Mouse (Mus musculus): ENCODE data around the gene Retreg1. TPM values are rescaled to one million over a fixed set of nuclear protein-coding genes. Genes with fewer than 3 reads are reported as not detected.

Gene Retreg1
- total and polyA plus RNA-seq, 2 experiments from 2014 or later = 19.1 to 38.1 TPM

- ATAC-seq = no peak
- Histone ChIP-seq H3K4me2 (ENCODE audit: low read depth) (no peak overlapping the region), H3K27me3 (ENCODE audit: insufficient read depth, low read length) (no peaks in the 10 kb centered on the region), H3K9ac (no peak overlapping the region), H3K4me1 (ENCODE audit: insufficient read depth) (no peaks in the 10 kb centered on the region), H3K27ac (ENCODE audit: low read depth, low read length) (no peak overlapping the region), H3K36me3 (ENCODE audit: insufficient read depth) (no peaks in the 10 kb centered on the region), H3K9me3 (ENCODE audit: low read length) (no peaks in the 10 kb centered on the region), H3K4me3 (ENCODE audit: low read depth, low read length) (no peak overlapping the region)
- WGBS = 36% methylated on average over 7 of the region's 7 CpGs
- no peak for TF ChIP-seq CTCF (IDR thresholded peaks at IDR 0.05; ENCODE audit: low read depth)
- no peak for DNase-seq
Observed at GRCm38 (mm10) chr15:25877798-25878197, 34.8 kb downstream of the Retreg1 start.

DNA sequence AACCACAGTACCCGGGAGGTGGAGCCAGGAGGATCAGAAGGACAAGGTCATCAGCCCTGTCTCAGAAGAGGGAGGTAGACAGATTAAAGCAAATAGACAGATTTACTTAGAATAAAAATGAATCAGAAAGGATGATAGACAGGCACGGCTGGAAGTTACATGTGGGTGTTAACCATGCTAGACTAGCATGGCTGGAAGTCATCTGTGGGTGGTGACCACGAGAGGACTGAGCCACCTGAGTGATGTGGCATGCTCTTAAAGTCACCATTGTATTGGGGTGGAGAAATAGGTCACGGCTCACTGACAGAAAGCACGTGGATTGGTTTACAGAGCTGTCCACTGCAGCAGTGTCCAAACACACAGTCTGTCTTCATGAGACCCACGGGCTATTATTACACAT lies 36.2 kb downstream of the Retreg1 start:
- Histone ChIP-seq H3K27ac (ENCODE audit: low read depth, low read length) (no peak overlapping the region), H3K9me3 (ENCODE audit: low read length) (no peaks in the 10 kb centered on the region), H3K4me2 (ENCODE audit: low read depth) (no peak overlapping the region), H3K9ac (no peak overlapping the region), H3K27me3 (ENCODE audit: insufficient read depth, low read length) (no peaks in the 10 kb centered on the region), H3K36me3 (ENCODE audit: insufficient read depth) (no peaks in the 10 kb centered on the region), H3K4me3 (ENCODE audit: low read depth, low read length) (no peak overlapping the region), H3K4me1 (ENCODE audit: insufficient read depth) (no peaks in the 10 kb centered on the region)
- WGBS = 89% methylated on average over 6 of the region's 6 CpGs
- TF ChIP-seq CTCF (IDR thresholded peaks at IDR 0.05; ENCODE audit: low read depth) = no peak
- ATAC-seq (no peak), DNase-seq (no peak)

- 90% methylated on average over 5 of the region's 5 CpGs for WGBS
Observed at GRCm38 (mm10) chr15:25880192-25880591, 37.2 kb downstream of the Retreg1 start.

GRCm38 (mm10) chr15:25882002-25882401 lies 39.0 kb downstream of the Retreg1 start:
- no peak for DNase-seq

More at GRCm38 (mm10) chr15:25880192-25880591, 37.2 kb downstream of the Retreg1 start:
- DNase-seq = no peak
- no peak for TF ChIP-seq CTCF (IDR thresholded peaks at IDR 0.05; ENCODE audit: low read depth)
- Histone ChIP-seq H3K9me3 (ENCODE audit: low read length) (no peaks in the 10 kb centered on the region), H3K4me3 (ENCODE audit: low read depth, low read length) (no peak overlapping the region), H3K36me3 (ENCODE audit: insufficient read depth) (no peaks in the 10 kb centered on the region), H3K27me3 (ENCODE audit: insufficient read depth, low read length) (no peaks in the 10 kb centered on the region), H3K27ac (ENCODE audit: low read depth, low read length) (no peak overlapping the region), H3K9ac (no peak overlapping the region), H3K4me1 (ENCODE audit: insufficient read depth) (no peaks in the 10 kb centered on the region), H3K4me2 (ENCODE audit: low read depth) (no peak overlapping the region)
- ATAC-seq = no peak

DNA sequence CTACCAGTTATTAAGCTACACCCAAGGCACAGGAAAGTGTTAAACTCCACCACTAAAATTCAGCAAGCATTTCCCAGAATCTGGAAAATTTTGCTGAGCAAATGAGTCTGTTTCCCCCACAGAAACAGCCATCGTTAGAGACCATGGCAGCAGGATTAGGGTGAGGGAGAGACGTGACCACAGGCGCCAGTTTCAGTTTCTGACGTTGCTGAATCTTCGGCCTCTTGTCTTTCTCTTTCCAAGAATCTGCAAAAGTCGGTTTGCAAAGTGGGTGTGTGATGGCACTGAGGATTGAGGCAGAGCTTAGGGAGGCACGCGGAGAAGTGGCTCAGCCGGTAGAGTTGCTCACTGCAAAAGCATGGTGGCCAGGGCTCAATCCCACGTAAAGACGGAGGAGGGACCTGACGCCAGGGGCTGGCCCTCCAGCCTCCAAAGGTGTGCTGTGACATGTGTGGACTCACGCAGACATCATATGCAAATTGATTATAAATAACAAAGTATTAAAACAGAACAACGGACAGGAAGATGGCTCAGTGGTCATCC lies 41.5 kb downstream of the Retreg1 start:
- Histone ChIP-seq H3K9ac (no peak overlapping the region), H3K27ac (ENCODE audit: low read depth, low read length) (no peak overlapping the region), H3K9me3 (ENCODE audit: low read length) (no peaks in the 10 kb centered on the region), H3K36me3 (ENCODE audit: insufficient read depth) (no peaks in the 10 kb centered on the region), H3K4me3 (ENCODE audit: low read depth, low read length) (no peak overlapping the region), H3K4me2 (ENCODE audit: low read depth) (no peak overlapping the region), H3K4me1 (ENCODE audit: insufficient read depth) (no peaks in the 10 kb centered on the region), H3K27me3 (ENCODE audit: insufficient read depth, low read length) (no peaks in the 10 kb centered on the region)
- no peak for TF ChIP-seq CTCF (IDR thresholded peaks at IDR 0.05; ENCODE audit: low read depth)
- 78% methylated on average over 14 of the region's 14 CpGs for WGBS
- no peak for DNase-seq
- ATAC-seq = no peak

More at GRCm38 (mm10) chr15:25882002-25882401, 39.0 kb downstream of the Retreg1 start:
- Histone ChIP-seq H3K4me2 (ENCODE audit: low read depth) (no peak overlapping the region), H3K4me1 (ENCODE audit: insufficient read depth) (no peaks in the 10 kb centered on the region), H3K9ac (no peak overlapping the region), H3K9me3 (ENCODE audit: low read length) (no peaks in the 10 kb centered on the region), H3K36me3 (ENCODE audit: insufficient read depth) (no peaks in the 10 kb centered on the region), H3K4me3 (ENCODE audit: low read depth, low read length) (no peak overlapping the region), H3K27me3 (ENCODE audit: insufficient read depth, low read length) (no peaks in the 10 kb centered on the region), H3K27ac (ENCODE audit: low read depth, low read length) (no peak overlapping the region)
- no peak for TF ChIP-seq CTCF (IDR thresholded peaks at IDR 0.05; ENCODE audit: low read depth)
- no peak for ATAC-seq
- 64% methylated on average over 4 of the region's 4 CpGs for WGBS

- no peak for TF ChIP-seq CTCF (IDR thresholded peaks at IDR 0.05; ENCODE audit: low read depth)
- Histone ChIP-seq H3K27me3 (ENCODE audit: insufficient read depth, low read length) (no peaks in the 10 kb centered on the region), H3K4me1 (ENCODE audit: insufficient read depth) (no peaks in the 10 kb centered on the region), H3K36me3 (ENCODE audit: insufficient read depth) (no peaks in the 10 kb centered on the region), H3K9me3 (ENCODE audit: low read length) (no peaks in the 10 kb centered on the region), H3K9ac (no peak overlapping the region), H3K4me3 (ENCODE audit: low read depth, low read length) (no peak overlapping the region), H3K27ac (ENCODE audit: low read depth, low read length) (no peak overlapping the region), H3K4me2 (ENCODE audit: low read depth) (no peak overlapping the region)
- DNase-seq (peak; percentile 64), ATAC-seq (peak; percentile 86)
- 60% methylated on average over 6 of the region's 6 CpGs for WGBS
Observed at GRCm38 (mm10) chr15:25886581-25887011, 43.6 kb downstream of the Retreg1 start.

DNA sequence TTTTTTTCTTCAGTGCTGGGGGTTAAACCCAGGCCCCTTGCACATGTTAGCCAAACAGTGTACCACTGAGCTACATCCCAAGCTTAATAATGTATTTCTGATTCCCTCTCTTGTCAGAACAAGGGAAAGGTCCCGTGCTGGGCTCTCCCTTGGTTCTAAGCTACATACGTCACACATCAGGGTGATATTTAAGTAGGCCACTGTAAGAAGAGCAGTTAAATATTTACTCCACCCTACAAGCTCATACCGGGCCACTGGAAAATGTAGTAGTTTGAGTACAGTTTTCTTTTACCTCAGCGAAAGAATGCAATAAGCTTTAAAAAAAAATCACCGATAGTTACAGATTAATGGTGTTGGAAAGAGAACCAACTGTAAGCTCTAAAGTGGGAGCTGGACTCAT lies 46.9 kb downstream of the Retreg1 start:
- Histone ChIP-seq H3K36me3 (ENCODE audit: insufficient read depth) (no peaks in the 10 kb centered on the region), H3K9ac (no peak overlapping the region), H3K4me3 (ENCODE audit: low read depth, low read length) (no peak overlapping the region), H3K9me3 (ENCODE audit: low read length) (no peaks in the 10 kb centered on the region), H3K4me1 (ENCODE audit: insufficient read depth) (no peaks in the 10 kb centered on the region), H3K27ac (ENCODE audit: low read depth, low read length) (no peak overlapping the region), H3K27me3 (ENCODE audit: insufficient read depth, low read length) (no peaks in the 10 kb centered on the region), H3K4me2 (ENCODE audit: low read depth) (no peak overlapping the region)
- no peak for TF ChIP-seq CTCF (IDR thresholded peaks at IDR 0.05; ENCODE audit: low read depth)
- WGBS = 92% methylated on average over 5 of the region's 5 CpGs
- ATAC-seq = no peak
- DNase-seq = no peak

Measured in forebrain, postnatal 0 days (tissue).